Mouse (Mus musculus) megakaryocyte, embryonic 14.5 days (primary cell): ENCODE measurements at regions not wholly inside any gene's neighbourhood (a gene's known extent, or its start where the extent isn't known, plus 50 kb on each side); places are given as distances from the start of the nearest gene placed in this dataset.

Experiments
- FLI1 ChIP-seq: IDR thresholded peaks from 2 replicates; pipeline ENCODE4 v1.6.1; 2012; ENCODE audit warnings: low read length, inconsistent platforms, mixed read lengths
- GATA1 ChIP-seq: IDR thresholded peaks from 3 replicates; pipeline ENCODE4 v1.6.1; 2012; ENCODE audit warnings: mixed read lengths, low read length, inconsistent platforms, borderline replicate concordance

GRCm38 (mm10) chr3:38009168-38009567 is 284.9 kb upstream of the Gm5148 start:
- TF ChIP-seq GATA1 (no peak), FLI1 (no peak)
